Mouse (Mus musculus) stomach, embryonic 16.5 days (tissue): ENCODE measurements around the gene Sh3d19. TPM values are rescaled to one million over a fixed set of nuclear protein-coding genes. Genes with fewer than 3 reads are reported as not detected.
A peak's percentile ranks its signal among the peaks of the same experiment; 100 is the strongest.

Source experiments
- ATAC-seq: fragments of 200-750 bp; cut with Nextera tagmentation; 2 replicates; pipeline ENCODE4 v1.8.0; 2017; ENCODE audit warnings: moderate number of reproducible peaks, moderate TSS enrichment; ENCODE audit not compliant: insufficient read depth, low FRiP score
- H3K27ac ChIP-seq: fragments of 300-500 bp; sonication (generic); 2 replicates; pipeline ENCODE4 v1.5.1; 2014; ENCODE audit warnings: low read length
- H3K27me3 ChIP-seq: fragments of 300-500 bp; sonication (generic); 2 replicates; pipeline ENCODE4 v1.6.1; 2014; ENCODE audit warnings: low read length, control low read depth, mixed read lengths; ENCODE audit not compliant: control insufficient read depth, insufficient read depth
- H3K36me3 ChIP-seq: fragments of 300-500 bp; sonication (generic); 2 replicates; pipeline ENCODE4 v1.6.1; 2014; ENCODE audit warnings: low read length; ENCODE audit not compliant: control insufficient read depth, insufficient read depth
- H3K4me1 ChIP-seq: fragments of 300-500 bp; sonication (generic); 2 replicates; pipeline ENCODE4 v1.6.1; 2014; ENCODE audit warnings: low read length, control low read depth, mixed read lengths; ENCODE audit not compliant: control insufficient read depth, insufficient read depth
- H3K4me2 ChIP-seq: fragments of 300-500 bp; sonication (generic); 2 replicates; pipeline ENCODE4 v1.6.1; 2014; ENCODE audit warnings: low read depth, low read length, mixed read lengths
- H3K4me3 ChIP-seq: fragments of 300-500 bp; sonication (generic); replicated peaks from 2 replicates; pipeline ENCODE4 v1.5.1; 2014; ENCODE audit warnings: mild to moderate bottlenecking, low read length
- H3K9ac ChIP-seq: fragments of 300-500 bp; sonication (generic); 2 replicates; pipeline ENCODE4 v1.6.1; 2014; ENCODE audit warnings: low read length
- H3K9me3 ChIP-seq: fragments of 300-500 bp; sonication (generic); replicated peaks from 2 replicates; pipeline ENCODE4 v1.6.1; 2016; ENCODE audit warnings: low read length, control low read depth; ENCODE audit not compliant: control insufficient read depth
- WGBS: fragments of 180-500 bp; shearing (Covaris S2); extraction: QIAGEN DNeasy Blood & Tissue Kit; methylation state at CpG from one replicate; pipeline ENCODE4 v1.1.7; 2014; 5-methylcytosine and 5-hydroxymethylcytosine counted together
- polyA plus RNA-seq: library from polyadenylated mRNA; unstranded; fragments of >200 nt; fragmentation: Nextera tagmentation; extraction: Ambion mirVana; gene quantifications from 2 replicates; pipeline ENCODE4 v1.2.1, GENCODE M21; 2015

The Sh3d19 gene
- polyA plus RNA-seq, 1 experiment from 2014 or later: 33.3 TPM

DNA sequence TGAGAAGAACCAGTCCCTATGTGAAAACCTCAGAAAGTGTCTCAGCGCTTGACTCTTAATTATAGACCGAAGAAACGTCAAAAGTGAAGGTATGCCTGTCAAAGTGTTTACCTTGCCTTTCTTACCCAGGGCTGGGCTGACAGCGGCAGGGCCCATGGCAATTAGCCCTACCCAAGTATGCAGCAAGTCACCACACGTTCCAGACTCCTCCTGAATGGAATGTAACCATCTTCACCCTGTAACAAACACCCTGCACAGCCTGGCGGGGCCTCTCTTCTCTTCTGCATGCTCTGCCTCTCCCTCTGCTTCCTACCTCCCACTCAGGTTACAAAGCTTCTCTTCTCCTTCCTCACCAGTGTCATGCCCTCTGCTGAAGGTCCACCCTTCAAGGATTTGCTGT is 39.0 kb upstream of the Sh3d19 start:
- no peaks in the 10 kb centered on the region for H3K9me3 ChIP-seq
- H3K4me3 ChIP-seq: no peak overlapping the region
- no peak overlapping the region for H3K4me2 ChIP-seq
- no peak for ATAC-seq
- no peaks in the 10 kb centered on the region for H3K4me1 ChIP-seq
- 53% methylated on average over 6 of the region's 6 CpGs for WGBS
- H3K36me3 ChIP-seq: no peaks in the 10 kb centered on the region
- no peak overlapping the region for H3K9ac ChIP-seq
- peak overlapping the region; percentile 40; the same call in 1 of the 2 replicates for H3K27ac ChIP-seq
- H3K27me3 ChIP-seq: no peaks in the 10 kb centered on the region

GRCm38 (mm10) chr3:85933586-85933985 is 37.3 kb upstream of the Sh3d19 start:
- no peak overlapping the region for H3K27ac ChIP-seq
- ATAC-seq: no peak

GRCm38 (mm10) chr3:85950914-85951313 is 20.0 kb upstream of the Sh3d19 start:
- Histone ChIP-seq H3K9ac (no peak overlapping the region), H3K27me3 (no peaks in the 10 kb centered on the region), H3K9me3 (no peaks in the 10 kb centered on the region), H3K4me3 (no peak overlapping the region), H3K4me1 (no peaks in the 10 kb centered on the region), H3K4me2 (no peak overlapping the region), H3K36me3 (no peaks in the 10 kb centered on the region), H3K27ac (no peak overlapping the region)
- no peak for ATAC-seq
- 82% methylated on average over 4 of the region's 4 CpGs for WGBS

More at GRCm38 (mm10) chr3:85933586-85933985, 37.3 kb upstream of the Sh3d19 start:
- H3K4me2 ChIP-seq: no peak overlapping the region
- WGBS: 82% methylated on average over 5 of the region's 5 CpGs
- H3K9me3 ChIP-seq: no peaks in the 10 kb centered on the region
- H3K4me1 ChIP-seq: no peaks in the 10 kb centered on the region
- H3K9ac ChIP-seq: no peak overlapping the region
- H3K27me3 ChIP-seq: no peaks in the 10 kb centered on the region
- no peaks in the 10 kb centered on the region for H3K36me3 ChIP-seq
- H3K4me3 ChIP-seq: no peak overlapping the region

GRCm38 (mm10) chr3:85952696-85953283 is 18.1 kb upstream of the Sh3d19 start:
- no peak overlapping the region for H3K27ac ChIP-seq
- H3K9me3 ChIP-seq: no peaks in the 10 kb centered on the region
- H3K27me3 ChIP-seq: no peaks in the 10 kb centered on the region
- H3K36me3 ChIP-seq: no peaks in the 10 kb centered on the region
- no peak for ATAC-seq
- H3K9ac ChIP-seq: no peak overlapping the region
- H3K4me3 ChIP-seq: no peak overlapping the region
- WGBS: 82% methylated on average over 10 of the region's 10 CpGs
- no peaks in the 10 kb centered on the region for H3K4me1 ChIP-seq
- no peak overlapping the region for H3K4me2 ChIP-seq

DNA sequence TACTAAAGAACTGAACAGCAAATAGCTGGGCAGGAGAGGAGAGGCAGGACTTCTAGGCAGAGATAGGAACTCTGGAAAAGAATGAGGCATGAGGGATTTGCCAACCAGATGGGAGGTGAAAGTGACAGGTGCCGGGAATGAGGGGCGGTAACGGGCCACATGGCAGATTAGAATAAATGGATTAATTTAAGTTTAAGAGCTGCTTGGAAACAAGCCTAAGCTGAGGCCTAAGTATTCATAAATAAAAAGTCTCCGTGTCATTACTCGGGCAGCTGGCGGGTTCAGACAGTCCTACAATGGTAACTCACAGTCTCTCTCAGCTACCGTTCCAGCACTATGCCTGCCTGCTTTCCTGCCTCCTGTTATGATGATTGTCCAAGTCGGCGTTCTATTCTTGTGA is 15.6 kb upstream of the Sh3d19 start:
- no peaks in the 10 kb centered on the region for H3K9me3 ChIP-seq
- no peak overlapping the region for H3K4me3 ChIP-seq
- no peaks in the 10 kb centered on the region for H3K36me3 ChIP-seq
- H3K4me2 ChIP-seq: no peak overlapping the region
- no peak overlapping the region for H3K9ac ChIP-seq
- H3K4me1 ChIP-seq: no peaks in the 10 kb centered on the region
- H3K27ac ChIP-seq: no peak overlapping the region
- WGBS: 75% methylated on average over 9 of the region's 9 CpGs
- no peak for ATAC-seq
- no peaks in the 10 kb centered on the region for H3K27me3 ChIP-seq

- no peak overlapping the region for H3K4me3 ChIP-seq
- no peak overlapping the region for H3K9ac ChIP-seq
- no peak overlapping the region for H3K4me2 ChIP-seq
- no peaks in the 10 kb centered on the region for H3K27me3 ChIP-seq
- no peak for ATAC-seq
- no peaks in the 10 kb centered on the region for H3K36me3 ChIP-seq
- H3K9me3 ChIP-seq: no peaks in the 10 kb centered on the region
- no peaks in the 10 kb centered on the region for H3K4me1 ChIP-seq
- no peak overlapping the region for H3K27ac ChIP-seq
- WGBS: 80% methylated on average over 5 of the region's 5 CpGs
Measured at GRCm38 (mm10) chr3:85955704-85956103, 15.2 kb upstream of the Sh3d19 start.

DNA sequence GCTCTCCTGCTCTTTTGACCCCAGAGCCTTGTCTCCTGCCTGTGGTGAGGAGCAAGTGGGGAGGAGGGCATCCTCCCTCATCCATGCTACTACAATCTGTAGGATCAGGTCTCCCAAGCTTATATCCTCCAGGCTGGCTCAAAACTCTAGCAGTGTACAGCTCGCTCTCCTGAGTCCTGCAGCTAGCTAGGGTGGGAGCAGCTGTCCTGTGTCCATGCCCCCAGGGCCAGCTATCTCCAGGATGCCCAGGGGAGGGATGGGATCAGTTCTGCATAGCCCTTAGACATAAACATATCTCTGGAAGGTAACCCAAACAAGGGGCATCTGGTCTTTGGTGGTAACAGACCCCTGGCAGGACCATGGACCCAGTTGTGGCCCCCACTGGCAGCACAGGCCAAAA is 11.2 kb upstream of the Sh3d19 start:
- ATAC-seq: no peak
- Histone ChIP-seq H3K4me1 (peaks cover 4% of the 10 kb centered on the region), H3K4me3 (no peak overlapping the region), H3K4me2 (no peak overlapping the region), H3K9ac (no peak overlapping the region), H3K9me3 (no peaks in the 10 kb centered on the region), H3K36me3 (no peaks in the 10 kb centered on the region), H3K27me3 (no peaks in the 10 kb centered on the region), H3K27ac (no peak overlapping the region)
- WGBS: 91% methylated on average over 1 of the region's 1 CpGs

DNA sequence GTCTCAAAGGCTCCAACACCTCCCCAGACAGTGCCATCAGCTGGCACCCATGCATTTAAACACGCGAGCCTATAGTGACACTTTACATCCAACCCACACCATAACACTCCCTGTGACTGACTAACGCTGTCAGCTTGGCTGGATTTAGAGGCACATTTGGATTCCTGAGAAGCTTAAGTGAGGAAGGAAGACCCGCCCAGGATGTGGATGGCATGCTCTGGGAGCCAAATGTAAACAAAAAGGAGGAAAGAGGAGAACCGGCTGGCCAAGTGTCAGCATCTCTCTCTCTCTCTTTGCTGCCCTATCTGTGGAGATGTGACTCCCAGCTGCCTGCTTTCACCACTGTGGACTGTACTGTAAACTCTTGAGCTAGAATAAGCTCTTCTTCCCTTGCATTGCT is 9.8 kb upstream of the Sh3d19 start:
- WGBS: 12% methylated on average over 5 of the region's 5 CpGs
- no peaks in the 10 kb centered on the region for H3K27me3 ChIP-seq
- H3K36me3 ChIP-seq: no peaks in the 10 kb centered on the region
- peak overlapping the region; percentile 11 for H3K27ac ChIP-seq
- no peak overlapping the region for H3K4me3 ChIP-seq
- no peaks in the 10 kb centered on the region for H3K9me3 ChIP-seq
- peak; percentile 53; the same call in 1 of the 2 replicates for ATAC-seq
- no peak overlapping the region for H3K9ac ChIP-seq
- H3K4me2 ChIP-seq: no peak overlapping the region; the same call in 1 of the 2 replicates
- peaks cover 4% of the 10 kb centered on the region for H3K4me1 ChIP-seq

DNA sequence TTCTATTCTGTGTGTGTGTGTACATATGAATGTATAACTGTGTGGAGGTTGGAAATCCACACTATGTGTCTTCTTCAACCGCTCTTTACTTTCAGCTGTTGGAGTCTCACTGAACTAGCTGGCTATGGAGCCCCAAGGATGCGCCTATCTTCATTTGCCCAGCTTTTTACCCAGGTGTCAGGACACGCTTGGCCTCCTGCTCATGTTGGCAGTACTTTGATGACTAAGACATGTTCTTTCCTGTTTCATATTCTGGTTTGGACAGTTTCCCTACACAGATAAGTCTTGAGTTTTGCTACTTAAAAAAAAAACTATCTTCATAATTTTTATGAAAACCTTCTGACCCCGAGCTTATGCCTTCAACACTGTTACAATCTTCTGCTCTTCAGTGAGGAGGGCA is 5.4 kb upstream of the Sh3d19 start:
- Histone ChIP-seq H3K4me1 (peaks cover 4% of the 10 kb centered on the region), H3K4me2 (no peak overlapping the region), H3K27ac (no peak overlapping the region), H3K36me3 (no peaks in the 10 kb centered on the region), H3K27me3 (no peaks in the 10 kb centered on the region), H3K4me3 (no peak overlapping the region), H3K9me3 (no peaks in the 10 kb centered on the region), H3K9ac (no peak overlapping the region)
- ATAC-seq: no peak
- 74% methylated on average over 4 of the region's 4 CpGs for WGBS
